Mouse (Mus musculus): ENCODE data around the gene Prpf40b. TPM values are rescaled to one million over a fixed set of nuclear protein-coding genes. Genes with fewer than 3 reads are reported as not detected.
A peak's percentile ranks its signal among the peaks of the same experiment; 100 is the strongest.

Prpf40b gene
- total and polyA plus RNA-seq, 3 experiments, result 24.7 to 46.4 TPM; not detected in 1

DNA sequence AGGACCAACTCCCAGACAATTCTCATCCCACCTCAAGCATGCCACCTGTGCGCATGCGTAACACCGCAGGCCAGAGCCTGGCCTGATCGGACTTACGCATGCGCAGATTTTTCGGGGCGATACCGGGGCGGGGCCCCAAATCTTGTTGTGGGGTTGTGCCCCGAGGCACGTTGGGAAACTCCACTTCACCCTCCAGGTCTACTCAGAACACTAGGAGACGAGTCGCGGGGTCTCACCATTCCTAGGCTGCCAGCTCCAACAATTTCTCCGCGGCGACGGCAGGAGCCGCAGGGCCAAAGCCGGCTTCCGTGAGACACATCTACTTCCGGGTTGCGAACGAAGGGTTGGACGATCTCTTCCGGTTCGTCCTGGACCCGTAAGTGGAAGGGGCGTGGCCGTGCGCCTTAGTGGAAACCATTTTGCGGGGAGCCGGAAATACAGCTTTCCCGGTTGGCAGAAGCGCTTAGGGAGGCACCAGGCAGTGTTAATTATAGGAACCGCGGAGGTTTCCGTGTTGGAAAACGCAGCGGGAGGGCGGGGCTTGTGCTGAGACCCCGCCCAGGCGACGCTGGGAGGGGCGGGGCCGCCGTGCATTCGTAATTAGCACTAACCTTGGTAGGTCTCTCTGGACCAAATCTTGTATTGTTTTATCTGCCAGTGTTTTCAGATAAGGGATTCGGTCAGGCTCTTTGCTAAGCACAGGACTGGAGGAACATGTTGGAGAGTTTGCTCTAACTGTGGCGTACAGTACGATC is 43.1 kb upstream of the Prpf40b start, which contains the start of gene Mcrs1 (continued):
- TF ChIP-seq ZMIZ1 (IDR thresholded peaks at IDR 0.05; ENCODE audit: low read depth, low read length) (no peak; the same call in 1 of the 2 replicates), NRF1 (IDR thresholded peaks at IDR 0.05; ENCODE audit: insufficient read depth, low read depth, low read length, poor library complexity, severe bottlenecking) (peak; percentile 76), NELFE (IDR thresholded peaks at IDR 0.05; ENCODE audit: low read depth, low read length) (peak; percentile 55), USF1 (IDR thresholded peaks at IDR 0.05; ENCODE audit: low read depth, low read length) (no peak), ZNF384 (IDR thresholded peaks at IDR 0.05; ENCODE audit: low read depth, low read length) (no peak; the same call in 1 of the 2 replicates), ZC3H11A (IDR thresholded peaks at IDR 0.05; ENCODE audit: low read depth, low read length) (peak; percentile 42; the same call in 1 of the 2 replicates), ELF1 (IDR thresholded peaks at IDR 0.05; ENCODE audit: low read depth, low read length) (peak; percentile 99), TBP (IDR thresholded peaks at IDR 0.05; ENCODE audit: low read depth, low read length) (peak; percentile 48), RCOR1 (IDR thresholded peaks at IDR 0.05; ENCODE audit: low read depth, low read length) (peak; percentile 74; the same call in 1 of the 2 replicates), MEF2A (IDR thresholded peaks at IDR 0.05; ENCODE audit: extremely low read depth, insufficient replicate concordance, low read depth, low read length, poor library complexity, severe bottlenecking) (no peak), MAX (IDR thresholded peaks at IDR 0.05; ENCODE audit: low read length) (peak; percentile 65), MYC (IDR thresholded peaks at IDR 0.05; ENCODE audit: low read depth, low read length) (peak; percentile 84)

- peaks cover 0 to 5% of the 10 kb centered on the region in 2 experiments; a peak in 2 of 4 replicates for H3K36me3 ChIP-seq (ENCODE audit: control insufficient read depth in 1 of 2, insufficient read depth in 2 of 2, low read length in 2 of 2)
- peaks cover 4% of the 10 kb centered on the region; the same call in 1 of the 2 replicates for H3K79me2 ChIP-seq (ENCODE audit: control insufficient read depth, insufficient read depth, low read length, poor library complexity)
- DNase-seq (ENCODE audit: low read depth, low spot score), result peak; percentile 79
- TF ChIP-seq EP300 (IDR thresholded peaks at IDR 0.05; ENCODE audit: low read depth in 1 of 2, low read length in 2 of 2) (no peak), NRF1 (IDR thresholded peaks at IDR 0.05; ENCODE audit: insufficient read depth, low read depth, low read length, poor library complexity, severe bottlenecking) (0 out of 2 replicates have a peak, but pooled peaks have one; percentile 11), ZKSCAN1 (IDR thresholded peaks at IDR 0.05; ENCODE audit: low read depth, low read length) (no peak), TBP (IDR thresholded peaks at IDR 0.05; ENCODE audit: low read depth, low read length) (peak; percentile 96), ELF1 (IDR thresholded peaks at IDR 0.05; ENCODE audit: low read depth, low read length) (peak; percentile 31; the same call in 1 of the 2 replicates), MXI1 (IDR thresholded peaks at IDR 0.05; ENCODE audit: low read depth, low read length) (peak; percentile 54; the same call in 1 of the 2 replicates), CHD1 (IDR thresholded peaks at IDR 0.05; ENCODE audit: low read depth, low read length) (peak; percentile 54; the same call in 1 of the 2 replicates)
- peak overlapping the region; percentile 95 for H3K27ac ChIP-seq (ENCODE audit: control insufficient read depth, low read depth, low read length)
- peak overlapping the region; percentile 84 for H3K9ac ChIP-seq (ENCODE audit: control insufficient read depth, low read depth, low read length, poor library complexity, severe bottlenecking)
- H3K27me3 ChIP-seq (ENCODE audit: control insufficient read depth in 1 of 2, insufficient read depth in 2 of 2, low read length in 2 of 2), result no peaks in the 10 kb centered on the region
- H3K4me1 ChIP-seq (ENCODE audit: control insufficient read depth in 1 of 2, insufficient read depth in 2 of 2, low read length in 2 of 2), result peaks cover 0 to 15% of the 10 kb centered on the region in 2 experiments; a peak in 2 of 4 replicates
- no peaks in the 10 kb centered on the region for H3K9me3 ChIP-seq (replicated peaks; ENCODE audit: insufficient read depth, low read length)
- H3K4me3 ChIP-seq (ENCODE audit: control insufficient read depth in 1 of 2, insufficient read depth in 1 of 2, low read depth in 2 of 2, low read length in 2 of 2), result peak overlapping the region; percentile 56 to 76
Observed at GRCm38 (mm10) chr15:99252381-99253174, 42.3 kb upstream of the Prpf40b start.
